Mouse (Mus musculus): Measurements from ENCODE around the gene Swt1.
"Not testable (repeated sequence)": the region's sequence is repeated elsewhere in the genome, so short reads cannot be mapped to it uniquely, and the experiment has no call there.

Gene Swt1

GRCm38 (mm10) chr1:151366944-151367605 lies 61.2 kb downstream of the Swt1 start:
- no peak for DNase-seq (ENCODE audit: low spot score in 2 of 2)

DNA sequence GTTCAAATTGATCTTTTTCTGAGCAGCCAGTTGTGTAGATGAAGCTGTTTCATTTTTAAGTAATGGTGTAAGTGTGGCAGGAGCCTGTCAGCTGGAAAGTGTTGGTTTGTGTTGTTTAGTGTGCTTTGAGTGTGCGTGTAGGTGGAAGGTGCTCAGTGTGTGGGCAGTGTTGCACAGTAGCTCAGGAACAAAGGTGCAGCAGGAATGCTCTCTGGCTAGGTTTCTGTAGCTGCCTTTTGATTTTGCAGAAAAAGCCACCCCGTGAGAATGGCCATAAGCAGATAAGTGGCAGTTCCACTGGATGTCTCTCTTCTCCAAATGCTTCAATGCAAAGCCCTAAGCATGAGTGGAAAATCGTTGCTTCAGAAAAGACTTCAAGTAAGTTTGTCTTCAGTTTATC lies 68.9 kb downstream of the Swt1 start:
- no peak for DNase-seq (ENCODE audit: low spot score in 2 of 2)

DNA sequence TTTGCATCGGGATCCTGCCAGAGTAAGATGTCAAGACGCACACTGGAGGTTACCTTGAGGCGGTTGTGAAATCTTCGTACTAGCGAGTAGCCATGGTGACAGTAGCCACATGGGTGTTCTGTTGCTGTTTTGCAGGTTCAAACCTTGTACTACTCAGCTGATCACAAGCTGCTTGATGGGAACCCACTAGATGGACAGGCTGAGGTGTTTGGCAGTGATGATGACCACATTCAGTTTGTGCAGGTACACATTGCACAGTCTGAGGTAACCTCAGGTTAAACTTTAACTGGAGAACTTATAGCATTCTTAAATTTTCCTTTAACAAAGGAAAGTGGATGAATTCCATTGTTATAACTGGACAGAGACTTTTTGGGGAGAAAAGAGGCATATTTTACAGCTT lies 72.3 kb downstream of the Swt1 start:
- DNase-seq (ENCODE audit: low spot score in 2 of 2): no peak

- DNase-seq (ENCODE audit: low spot score in 2 of 2): no peak
Observed at GRCm38 (mm10) chr1:151352911-151353310, 75.3 kb downstream of the Swt1 start.

DNA sequence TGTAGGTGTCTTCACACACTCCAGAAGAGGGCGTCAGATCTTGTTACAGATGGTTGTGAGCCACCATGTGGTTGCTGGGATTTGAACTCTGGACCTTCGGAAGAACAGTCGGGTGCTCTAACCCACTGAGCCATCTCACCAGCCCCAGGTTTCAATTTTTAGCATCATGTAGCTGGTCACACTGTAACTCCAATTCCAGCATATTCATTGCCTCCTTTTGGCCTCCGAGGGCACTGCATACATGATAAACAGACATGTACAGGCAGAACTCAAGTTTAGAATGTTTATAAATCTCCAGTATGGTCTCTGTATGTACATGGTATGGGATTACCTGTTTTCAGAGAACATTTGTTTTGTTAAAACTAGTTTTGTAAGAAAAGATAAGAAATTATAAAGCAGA lies 80.0 kb downstream of the Swt1 start:
- DNase-seq (ENCODE audit: low spot score in 2 of 2): not testable (repeated sequence)

DNA sequence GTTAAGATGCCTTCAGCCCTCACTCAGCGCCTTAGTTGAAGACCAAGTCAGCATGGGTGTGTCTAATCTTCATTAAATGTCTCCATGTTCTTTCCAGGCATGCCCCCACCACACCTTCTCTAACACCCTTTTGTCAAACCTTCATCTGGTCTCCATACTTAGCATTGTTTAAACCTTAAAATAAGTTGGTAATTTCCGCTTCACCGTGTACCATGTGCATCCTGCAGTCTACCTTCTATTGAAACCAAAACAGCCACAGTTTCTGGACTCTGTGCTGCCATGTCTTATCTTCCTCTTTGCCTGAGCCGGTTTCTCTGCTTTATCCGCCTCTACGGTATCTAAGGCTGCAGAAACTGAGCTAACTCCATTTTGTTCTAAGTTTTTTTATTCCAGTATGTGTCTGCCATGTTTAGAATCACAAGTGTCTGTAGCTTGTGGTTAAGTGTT lies 81.6 kb downstream of the Swt1 start:
- DNase-seq (ENCODE audit: low spot score in 2 of 2): no peak

DNA sequence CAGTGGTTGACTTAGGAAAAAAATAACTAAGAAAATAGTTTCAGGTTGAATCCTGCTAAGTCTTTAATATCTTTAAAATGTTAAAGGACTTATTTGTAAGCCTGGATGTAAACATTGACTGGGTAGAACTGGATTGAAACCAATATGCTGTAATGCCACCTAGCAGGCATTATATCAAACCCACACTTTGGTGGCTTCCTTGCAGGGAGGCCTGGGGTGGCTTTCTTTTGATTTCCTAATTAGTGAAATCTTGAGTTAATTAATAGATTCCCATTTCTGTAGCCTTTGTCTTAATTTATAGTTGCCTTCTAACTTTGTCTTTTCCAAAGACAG lies 82.4 kb downstream of the Swt1 start:
- no peak for DNase-seq (ENCODE audit: low spot score in 2 of 2)

- DNase-seq (ENCODE audit: low spot score in 2 of 2): peak; percentile 89 to 95
Observed at GRCm38 (mm10) chr1:151345109-151345862, 83.0 kb downstream of the Swt1 start.

DNA sequence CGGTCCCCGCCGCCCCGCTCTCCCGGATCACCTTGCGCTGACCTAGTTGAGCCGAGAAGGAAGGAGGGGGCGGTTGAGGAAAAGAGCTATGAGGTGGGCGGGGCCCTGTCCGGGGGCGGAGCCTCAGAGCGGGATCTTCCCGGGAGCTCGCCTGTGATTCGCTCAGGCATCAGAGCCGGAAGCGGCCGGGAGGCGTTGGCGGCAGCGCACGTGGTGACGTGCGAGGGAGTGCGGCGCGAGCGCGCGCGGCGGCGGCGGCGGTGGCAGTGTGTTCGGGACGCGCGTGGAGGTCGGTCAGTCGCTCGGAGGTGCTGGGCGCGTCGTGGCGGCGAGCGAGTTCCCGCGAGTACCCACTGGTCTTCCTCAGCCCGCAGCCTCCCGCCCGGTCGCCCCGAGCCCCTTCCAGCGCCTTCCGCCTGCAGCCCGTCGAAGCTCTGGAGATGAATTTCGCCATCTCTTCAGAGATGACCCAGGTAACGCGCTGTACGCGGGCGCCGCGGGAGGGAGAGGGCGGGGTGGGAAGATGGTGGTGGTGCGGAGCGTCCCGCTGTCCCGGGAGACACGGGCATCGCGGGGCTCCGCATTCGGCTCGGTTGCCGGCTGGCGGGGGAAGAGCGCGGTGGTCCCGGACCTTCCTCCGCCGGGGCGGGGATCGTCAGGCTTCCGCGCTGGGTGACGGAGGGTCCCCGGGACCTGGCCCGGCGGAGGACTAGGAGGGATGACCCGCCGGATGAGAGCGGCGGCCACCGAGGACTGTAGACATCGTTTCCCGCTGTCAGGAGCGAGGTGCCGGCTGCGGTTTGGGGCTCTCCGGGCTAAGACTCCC lies 83.8 kb downstream of the Swt1 start, which contains the start of gene Ivns1abp:
Ivns1abp (plus strand) TSS at position 195 of the 826 bp plus-strand sequence.
- DNase-seq (ENCODE audit: low spot score in 2 of 2): peak; percentile 95 to 96

DNA sequence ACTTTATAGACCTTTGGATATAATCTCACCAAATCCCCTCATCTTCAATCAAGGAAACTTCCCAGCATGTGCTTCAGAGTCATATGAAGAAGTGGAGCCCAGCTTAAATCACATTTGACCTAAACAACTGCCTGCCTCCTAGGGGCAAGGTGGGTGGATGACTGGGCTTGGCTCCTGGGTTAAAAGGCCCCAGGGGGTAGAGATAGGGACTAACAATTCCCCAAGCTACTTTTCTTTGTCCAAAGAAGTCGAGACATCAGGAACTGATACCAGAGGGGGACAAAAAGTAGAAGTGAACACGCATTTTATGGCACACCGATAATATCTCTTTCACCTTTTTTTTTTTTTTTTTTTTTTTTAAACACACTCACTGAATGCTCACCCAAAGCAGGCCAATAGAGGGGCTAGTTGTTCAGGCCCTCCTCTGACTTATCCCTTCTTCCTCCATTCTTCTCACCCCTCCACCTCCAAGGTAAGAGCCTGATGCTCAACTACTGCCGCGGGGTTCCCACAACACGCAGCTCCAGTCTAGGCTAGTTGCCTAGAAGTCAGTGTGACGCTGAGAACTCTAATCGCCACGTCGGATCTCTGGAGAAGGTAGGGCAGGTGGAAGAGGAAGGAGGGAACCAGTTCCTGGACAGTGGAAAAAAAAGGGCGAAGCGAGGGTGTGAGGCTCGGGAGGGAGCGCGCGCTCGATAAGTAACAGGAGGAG lies 84.5 kb downstream of the Swt1 start:
- no peak for DNase-seq (ENCODE audit: low spot score in 2 of 2)

DNA sequence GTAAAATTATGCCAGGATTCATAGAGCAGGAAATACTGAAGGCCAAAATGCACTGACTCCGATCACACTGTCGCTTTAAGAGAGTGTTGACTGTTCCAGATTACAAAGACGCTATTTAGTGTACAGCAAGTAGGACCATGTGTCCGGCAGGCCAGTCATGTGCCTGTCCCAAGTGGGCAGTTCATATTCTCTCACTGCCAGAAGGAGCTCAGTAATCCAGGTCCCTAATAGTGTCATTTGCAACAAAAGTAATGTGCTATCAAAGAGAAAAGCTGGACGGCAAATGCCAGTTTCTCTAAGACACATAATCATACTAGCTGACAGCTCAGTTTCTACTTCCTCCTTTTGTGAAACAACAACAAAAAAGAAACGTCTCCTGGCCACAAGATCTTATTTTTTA lies 85.3 kb downstream of the Swt1 start:
- DNase-seq (ENCODE audit: low spot score in 2 of 2): no peak

DNA sequence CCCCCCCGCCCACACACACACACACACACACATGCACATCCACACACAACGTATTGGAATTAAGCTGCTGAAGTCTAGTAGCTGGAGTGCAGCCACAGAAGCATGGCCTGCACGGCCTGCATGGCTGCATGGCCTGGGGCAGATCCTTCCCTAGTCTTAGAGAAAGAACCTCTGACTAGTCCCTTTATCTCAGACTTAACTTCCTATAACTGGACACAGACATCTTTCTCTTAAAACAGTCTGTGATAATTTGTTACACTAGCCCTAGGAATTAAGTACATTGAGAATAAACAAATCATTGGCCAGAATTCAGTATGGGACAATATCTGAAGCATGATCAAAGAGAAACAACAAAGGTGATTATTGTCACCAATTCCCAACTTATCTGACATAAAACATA lies 85.9 kb downstream of the Swt1 start:
- no peak for DNase-seq (ENCODE audit: low spot score in 2 of 2)

- DNase-seq (ENCODE audit: low spot score in 2 of 2): no peak
Observed at GRCm38 (mm10) chr1:151341321-151342044, 86.8 kb downstream of the Swt1 start.

DNA sequence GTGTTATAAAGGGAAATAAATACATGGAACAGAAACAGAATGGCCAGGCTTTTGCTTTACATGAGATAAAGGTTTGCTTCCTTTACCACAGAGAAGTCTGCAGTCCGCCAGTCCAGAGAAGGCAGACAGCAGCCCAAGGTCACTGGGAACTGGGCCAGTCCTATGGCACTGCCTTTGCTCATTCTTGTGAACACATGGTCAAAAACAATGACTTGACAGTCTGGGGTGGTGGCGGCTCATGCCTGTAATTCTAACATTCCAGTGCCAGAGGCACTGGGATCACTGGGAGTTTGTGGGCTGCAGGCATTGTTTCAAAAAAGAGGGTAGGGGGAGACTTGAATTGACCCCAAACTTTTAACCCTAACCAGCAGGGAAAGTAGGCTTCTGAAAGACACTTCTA lies 89.3 kb downstream of the Swt1 start:
- DNase-seq (ENCODE audit: low spot score in 2 of 2): no peak

DNA sequence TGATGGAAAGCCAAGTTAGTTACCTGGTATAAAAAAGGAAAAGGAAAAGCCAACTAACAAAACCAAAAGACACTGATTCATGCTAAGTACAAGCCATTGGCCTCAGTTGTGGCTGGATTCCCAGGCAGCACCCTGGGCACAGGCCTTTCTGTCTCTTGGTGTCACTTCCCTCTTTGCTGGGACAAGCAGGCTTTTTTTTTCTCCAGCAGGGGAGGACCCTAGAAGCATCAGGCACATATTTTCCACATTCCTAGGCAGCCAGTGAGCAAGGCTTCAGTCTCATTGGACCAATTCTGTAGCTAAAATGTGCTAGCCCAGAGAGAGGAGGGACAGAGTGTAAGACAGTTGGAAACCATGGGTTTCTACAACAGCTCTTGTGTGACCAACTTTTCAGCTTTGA lies 90.0 kb downstream of the Swt1 start:
- DNase-seq (ENCODE audit: low spot score in 2 of 2): no peak

DNA sequence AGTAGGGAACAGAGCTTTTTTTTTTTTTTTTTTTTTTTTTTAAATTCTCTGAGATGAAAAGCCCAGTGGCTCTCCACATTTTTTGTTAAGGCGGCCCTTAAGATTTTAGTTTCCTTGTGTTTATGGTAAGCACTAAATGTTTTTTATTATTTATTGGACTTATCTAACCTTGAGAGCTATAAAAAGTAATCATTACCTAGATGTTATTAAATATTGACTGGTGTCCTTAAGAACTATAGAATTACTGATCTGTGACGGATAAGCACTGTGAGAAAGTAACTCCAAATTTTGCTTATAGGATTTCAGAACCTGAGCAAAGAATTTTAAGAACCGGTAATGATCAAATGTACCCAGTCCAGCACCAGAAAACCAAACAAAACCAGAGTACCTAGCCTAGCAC lies 95.4 kb downstream of the Swt1 start:
- no peak for DNase-seq (ENCODE audit: low spot score in 2 of 2)

DNA sequence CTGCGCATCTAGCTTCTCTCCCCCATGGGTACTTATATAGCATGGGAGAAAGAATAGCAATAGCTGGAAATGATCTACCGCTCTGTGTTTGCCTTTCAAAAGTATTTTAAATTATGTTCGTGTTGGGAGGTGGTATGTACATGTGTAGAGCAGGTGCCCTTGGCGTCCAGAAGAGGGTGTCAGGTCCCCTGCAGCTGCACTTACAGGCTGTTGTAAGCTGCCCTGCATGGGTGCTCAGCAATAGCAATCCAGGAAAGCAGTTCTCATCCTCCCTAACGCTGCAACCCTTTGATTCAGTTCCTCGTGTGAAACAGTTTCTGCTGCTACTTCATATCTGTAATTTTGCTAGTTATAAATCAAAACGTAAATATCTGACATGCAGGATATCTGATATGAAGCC lies 98.7 kb downstream of the Swt1 start:
- no peak for DNase-seq (ENCODE audit: low spot score in 2 of 2)

- DNase-seq (ENCODE audit: low spot score in 2 of 2): no peak
Observed at GRCm38 (mm10) chr1:151328341-151329097, 99.7 kb downstream of the Swt1 start.

DNA sequence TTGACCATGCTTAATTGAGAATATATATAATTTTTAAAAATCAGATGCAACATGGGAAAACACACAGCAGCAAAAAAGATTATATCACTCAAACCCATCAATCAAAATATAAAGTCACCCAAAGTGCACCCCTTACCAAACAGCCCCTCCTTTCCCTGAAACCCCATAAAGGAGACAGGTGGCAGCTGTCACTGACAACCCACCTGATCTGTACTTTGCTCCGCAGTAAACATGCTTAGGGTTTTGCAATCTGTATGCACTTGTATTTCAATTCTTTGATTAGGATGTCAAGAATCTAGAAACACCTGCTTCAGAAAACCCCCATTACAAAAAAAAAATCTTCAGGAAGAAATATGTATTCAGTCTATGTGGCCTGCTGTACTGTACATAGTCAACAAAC lies 102.9 kb downstream of the Swt1 start:
- no peak for DNase-seq (ENCODE audit: low spot score in 2 of 2)

GRCm38 (mm10) chr1:151320408-151320807 lies 107.8 kb downstream of the Swt1 start:
- no peak for DNase-seq (ENCODE audit: low spot score in 2 of 2)

- DNase-seq (ENCODE audit: low spot score in 2 of 2): no peak
Observed at GRCm38 (mm10) chr1:151319267-151319666, 109.0 kb downstream of the Swt1 start.
